Mouse (Mus musculus): Measurements from ENCODE around the gene Exosc10. TPM values are rescaled to one million over a fixed set of nuclear protein-coding genes. Genes with fewer than 3 reads are reported as not detected.

Exosc10 gene
- polyA plus RNA-seq, 1 experiment: 36.9 TPM

DNA sequence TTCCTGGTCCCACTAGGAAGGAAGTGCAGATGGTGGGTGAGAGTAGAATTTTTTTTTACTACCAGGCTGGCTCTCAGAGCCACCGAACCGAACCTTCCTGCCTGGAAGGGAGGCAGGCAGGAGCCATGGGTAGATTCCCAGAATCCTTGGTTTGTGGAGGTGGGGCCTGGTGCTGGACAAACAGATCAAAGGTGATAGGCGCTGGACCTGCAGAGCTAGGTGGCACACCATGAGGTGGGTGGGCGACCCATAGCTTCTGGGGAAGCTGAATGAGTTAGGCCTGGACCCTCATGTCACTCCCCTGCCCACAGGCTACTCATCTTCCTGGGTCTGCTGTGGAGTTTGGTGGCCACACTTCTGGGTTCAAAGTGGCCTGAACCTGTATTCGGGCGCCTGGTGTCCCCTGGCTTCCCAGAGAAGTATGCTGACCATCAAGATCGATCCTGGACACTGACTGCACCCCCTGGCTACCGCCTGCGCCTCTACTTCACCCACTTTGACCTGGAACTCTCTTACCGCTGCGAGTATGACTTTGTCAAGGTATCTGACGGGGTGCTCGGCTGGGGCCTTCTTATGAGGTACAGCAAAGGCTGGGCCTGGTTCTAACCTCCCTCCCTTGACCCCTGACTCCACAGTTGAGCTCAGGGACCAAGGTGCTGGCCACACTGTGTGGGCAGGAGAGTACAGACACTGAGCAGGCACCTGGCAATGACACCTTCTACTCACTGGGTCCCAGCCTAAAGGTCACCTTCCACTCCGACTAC is 44.3 kb downstream of the Exosc10 start, which contains the start of gene Masp2:
Masp2 (plus strand) TSS at position 198 of the 764 bp plus-strand sequence.
- Histone ChIP-seq H3K27ac (ENCODE audit: insufficient read depth, low read depth, low read length) (no peak within 1 kb of the TSS), H3K4me3 (ENCODE audit: insufficient read depth, low read length) (no peak within 1 kb of the TSS), H3K4me1 (ENCODE audit: control insufficient read depth, insufficient read depth, low read length) (peaks cover 24% of the 10 kb centered on the region)
- TF ChIP-seq POLR2A (IDR thresholded peaks at IDR 0.05; ENCODE audit: borderline replicate concordance, low read depth, low read length) (no peak), CTCF (IDR thresholded peaks at IDR 0.05; ENCODE audit: low read depth, low read length) (no peak)

GRCm38 (mm10) chr4:148603376-148604139 is 45.3 kb downstream of the Exosc10 start:
- H3K4me1 ChIP-seq (ENCODE audit: control insufficient read depth, insufficient read depth, low read length): peaks cover 18% of the 10 kb centered on the region
- H3K27ac ChIP-seq (ENCODE audit: insufficient read depth, low read depth, low read length): no peak overlapping the region
- TF ChIP-seq CTCF (IDR thresholded peaks at IDR 0.05; ENCODE audit: low read depth, low read length): no peak
- no peak for TF ChIP-seq POLR2A (IDR thresholded peaks at IDR 0.05; ENCODE audit: borderline replicate concordance, low read depth, low read length)
- no peak overlapping the region for H3K4me3 ChIP-seq (ENCODE audit: insufficient read depth, low read length)

GRCm38 (mm10) chr4:148604141-148604540 is 45.9 kb downstream of the Exosc10 start:
- TF ChIP-seq POLR2A (IDR thresholded peaks at IDR 0.05; ENCODE audit: borderline replicate concordance, low read depth, low read length) (no peak), CTCF (IDR thresholded peaks at IDR 0.05; ENCODE audit: low read depth, low read length) (no peak)
- Histone ChIP-seq H3K4me1 (ENCODE audit: control insufficient read depth, insufficient read depth, low read length) (peaks cover 18% of the 10 kb centered on the region), H3K27ac (ENCODE audit: insufficient read depth, low read depth, low read length) (no peak overlapping the region), H3K4me3 (ENCODE audit: insufficient read depth, low read length) (no peak overlapping the region)

GRCm38 (mm10) chr4:148604541-148605165 is 46.4 kb downstream of the Exosc10 start:
- Histone ChIP-seq H3K4me1 (ENCODE audit: control insufficient read depth, insufficient read depth, low read length) (peaks cover 18% of the 10 kb centered on the region), H3K4me3 (ENCODE audit: insufficient read depth, low read length) (no peak overlapping the region), H3K27ac (ENCODE audit: insufficient read depth, low read depth, low read length) (no peak overlapping the region)
- TF ChIP-seq CTCF (IDR thresholded peaks at IDR 0.05; ENCODE audit: low read depth, low read length) (peak; percentile 30; the same call in 1 of the 2 replicates), POLR2A (IDR thresholded peaks at IDR 0.05; ENCODE audit: borderline replicate concordance, low read depth, low read length) (no peak)

DNA sequence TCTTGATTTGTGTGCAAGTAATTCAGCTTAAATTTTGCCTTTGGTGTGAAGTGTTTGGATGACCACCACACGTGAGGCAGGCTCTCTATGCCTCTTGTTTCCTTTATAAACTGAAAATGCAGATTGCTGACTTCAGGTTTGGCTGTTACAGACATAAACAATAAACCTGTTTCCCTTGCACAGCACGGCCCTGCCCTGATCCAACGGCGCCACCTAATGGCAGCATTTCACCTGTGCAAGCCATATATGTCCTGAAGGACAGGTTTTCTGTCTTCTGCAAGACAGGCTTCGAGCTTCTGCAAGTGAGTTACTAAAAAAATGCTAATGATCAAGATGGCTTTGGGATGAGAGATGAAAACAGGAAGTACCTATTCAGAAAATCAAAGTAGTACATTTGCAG is 49.5 kb downstream of the Exosc10 start:
- TF ChIP-seq CTCF (IDR thresholded peaks at IDR 0.05; ENCODE audit: low read depth, low read length): peak; percentile 62; the same call in 1 of the 2 replicates
- TF ChIP-seq POLR2A (IDR thresholded peaks at IDR 0.05; ENCODE audit: borderline replicate concordance, low read depth, low read length): no peak
- Histone ChIP-seq H3K27ac (ENCODE audit: insufficient read depth, low read depth, low read length) (no peak overlapping the region), H3K4me1 (ENCODE audit: control insufficient read depth, insufficient read depth, low read length) (peaks cover 2% of the 10 kb centered on the region; the same call in 1 of the 2 replicates), H3K4me3 (ENCODE audit: insufficient read depth, low read length) (no peak overlapping the region)

- no peak for TF ChIP-seq CTCF (IDR thresholded peaks at IDR 0.05; ENCODE audit: low read depth, low read length)
- TF ChIP-seq POLR2A (IDR thresholded peaks at IDR 0.05; ENCODE audit: borderline replicate concordance, low read depth, low read length): no peak
- H3K27ac ChIP-seq (ENCODE audit: insufficient read depth, low read depth, low read length): no peak overlapping the region
- H3K4me1 ChIP-seq (ENCODE audit: control insufficient read depth, insufficient read depth, low read length): no peaks in the 10 kb centered on the region
- no peak overlapping the region for H3K4me3 ChIP-seq (ENCODE audit: insufficient read depth, low read length)
Measured at GRCm38 (mm10) chr4:148609805-148610204, 51.6 kb downstream of the Exosc10 start.

- H3K4me1 ChIP-seq (ENCODE audit: control insufficient read depth, insufficient read depth, low read length): no peaks in the 10 kb centered on the region
- H3K4me3 ChIP-seq (ENCODE audit: insufficient read depth, low read length): no peak overlapping the region
- no peak for TF ChIP-seq POLR2A (IDR thresholded peaks at IDR 0.05; ENCODE audit: borderline replicate concordance, low read depth, low read length)
- no peak for TF ChIP-seq CTCF (IDR thresholded peaks at IDR 0.05; ENCODE audit: low read depth, low read length)
- no peak overlapping the region for H3K27ac ChIP-seq (ENCODE audit: insufficient read depth, low read depth, low read length)
Measured at GRCm38 (mm10) chr4:148610631-148611364, 52.6 kb downstream of the Exosc10 start.

- TF ChIP-seq CTCF (IDR thresholded peaks at IDR 0.05; ENCODE audit: low read depth, low read length) (no peak), POLR2A (IDR thresholded peaks at IDR 0.05; ENCODE audit: borderline replicate concordance, low read depth, low read length) (no peak)
- H3K4me3 ChIP-seq (ENCODE audit: insufficient read depth, low read length): no peak overlapping the region
- no peaks in the 10 kb centered on the region for H3K4me1 ChIP-seq (ENCODE audit: control insufficient read depth, insufficient read depth, low read length)
Measured at GRCm38 (mm10) chr4:148612557-148612956, 54.3 kb downstream of the Exosc10 start.

DNA sequence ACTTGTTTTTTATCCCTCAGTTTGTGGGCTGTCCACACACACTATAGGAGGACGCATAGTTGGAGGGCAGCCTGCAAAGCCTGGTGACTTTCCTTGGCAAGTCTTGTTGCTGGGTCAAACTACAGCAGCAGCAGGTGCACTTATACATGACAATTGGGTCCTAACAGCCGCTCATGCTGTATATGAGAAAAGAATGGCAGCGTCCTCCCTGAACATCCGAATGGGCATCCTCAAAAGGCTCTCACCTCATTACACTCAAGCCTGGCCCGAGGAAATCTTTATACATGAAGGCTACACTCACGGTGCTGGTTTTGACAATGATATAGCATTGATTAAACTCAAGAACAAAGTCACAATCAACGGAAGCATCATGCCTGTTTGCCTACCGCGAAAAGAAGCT is 55.5 kb downstream of the Exosc10 start:
- TF ChIP-seq POLR2A (IDR thresholded peaks at IDR 0.05; ENCODE audit: borderline replicate concordance, low read depth, low read length) (no peak), CTCF (IDR thresholded peaks at IDR 0.05; ENCODE audit: low read depth, low read length) (no peak)
- Histone ChIP-seq H3K4me1 (ENCODE audit: control insufficient read depth, insufficient read depth, low read length) (no peaks in the 10 kb centered on the region), H3K27ac (ENCODE audit: insufficient read depth, low read depth, low read length) (no peak overlapping the region), H3K4me3 (ENCODE audit: insufficient read depth, low read length) (no peak overlapping the region)

More at GRCm38 (mm10) chr4:148612557-148612956, 54.3 kb downstream of the Exosc10 start:
- H3K27ac ChIP-seq (ENCODE audit: insufficient read depth, low read depth, low read length): no peak overlapping the region

All from bone marrow macrophage, adult 2 months (primary cell).